Mouse (Mus musculus) heart, postnatal 0 days (tissue): ENCODE measurements around the gene Plxna4. TPM values are rescaled to one million over a fixed set of nuclear protein-coding genes. Genes with fewer than 3 reads are reported as not detected.

ENCODE experiments used
- ATAC-seq: fragments of 200-750 bp; cut with Nextera tagmentation; 2 replicates; pipeline ENCODE4 v1.8.0; 2017; ENCODE audit warnings: low read depth, moderate number of reproducible peaks, moderate library complexity; ENCODE audit not compliant: insufficient read depth
- DNase-seq: peaks from one replicate; pipeline ENCODE4 v3.0.0-alpha.2; 2016; ENCODE audit warnings: low spot score
- H3K27ac ChIP-seq: fragments of 300-500 bp; sonication (generic); 2 replicates; pipeline ENCODE4 v1.5.1; 2014; ENCODE audit warnings: low read depth, mild to moderate bottlenecking
- H3K27me3 ChIP-seq: fragments of 300-500 bp; sonication (generic); 2 replicates; pipeline ENCODE4 v1.6.1; 2014; ENCODE audit warnings: low read length, mixed read lengths; ENCODE audit not compliant: control insufficient read depth, insufficient read depth
- H3K36me3 ChIP-seq: fragments of 300-500 bp; sonication (generic); replicated peaks from 2 replicates; pipeline ENCODE4 v1.6.1; 2014; ENCODE audit warnings: low read length, mixed read lengths; ENCODE audit not compliant: control insufficient read depth, insufficient read depth
- H3K4me1 ChIP-seq: fragments of 300-500 bp; sonication (generic); 2 replicates; pipeline ENCODE4 v1.6.1; 2014; ENCODE audit warnings: antibody characterized with exemption; ENCODE audit not compliant: control insufficient read depth, insufficient read depth
- H3K4me2 ChIP-seq: fragments of 300-500 bp; sonication (generic); 2 replicates; pipeline ENCODE4 v1.6.1; 2014; ENCODE audit warnings: low read depth, mild to moderate bottlenecking, low read length, moderate library complexity
- H3K4me3 ChIP-seq: fragments of 300-500 bp; sonication (generic); 2 replicates; pipeline ENCODE4 v1.5.1; 2014; ENCODE audit warnings: low read depth, low read length
- H3K9ac ChIP-seq: fragments of 300-500 bp; sonication (generic); replicated peaks from 2 replicates; pipeline ENCODE4 v1.6.1; 2014; ENCODE audit warnings: low read depth, low read length, mixed read lengths
- H3K9me3 ChIP-seq: fragments of 300-500 bp; sonication (generic); replicated peaks from 2 replicates; pipeline ENCODE4 v1.6.1; 2016; ENCODE audit warnings: low read length; ENCODE audit not compliant: control insufficient read depth
- CTCF ChIP-seq: IDR thresholded peaks from 2 replicates; pipeline ENCODE4 v1.5.1; 2016; ENCODE audit warnings: antibody characterized with exemption, control low read depth, low read depth
- EP300 ChIP-seq: IDR thresholded peaks from 2 replicates; pipeline ENCODE4 v1.6.1; 2016; ENCODE audit warnings: antibody characterized with exemption, low read depth
- WGBS: fragments of 180-500 bp; shearing (Covaris S2); extraction: QIAGEN DNeasy Blood & Tissue Kit; methylation state at CpG from one replicate; pipeline ENCODE4 v1.1.7; 2014; 5-methylcytosine and 5-hydroxymethylcytosine counted together
- polyA plus RNA-seq: library from polyadenylated mRNA; unstranded; fragments of >200 nt; fragmentation: Nextera tagmentation; extraction: Ambion mirVana; gene quantifications from 2 replicates; pipeline ENCODE4 v1.2.1, GENCODE M21; 2015
- total RNA-seq: library from RNA; depleted of rRNA; stranded (reverse); fragments of >200 nt; gene quantifications from 2 replicates; pipeline ENCODE4 v1.2.3, GENCODE M21; 2014; ENCODE audit warnings: low replicate concordance

Plxna4 gene
- total and polyA plus RNA-seq, 2 experiments from 2014 or later: 3.7 to 19.2 TPM

GRCm38 (mm10) chr6:32423124-32423523, 164.9 kb downstream of the Plxna4 start:
- Histone ChIP-seq H3K4me2 (no peak overlapping the region), H3K4me3 (no peak overlapping the region), H3K9ac (no peak overlapping the region), H3K27ac (no peak overlapping the region), H3K36me3 (no peaks in the 10 kb centered on the region), H3K4me1 (peaks cover 7% of the 10 kb centered on the region; the same call in 1 of the 2 replicates), H3K9me3 (no peaks in the 10 kb centered on the region), H3K27me3 (no peaks in the 10 kb centered on the region)
- DNase-seq: no peak
- WGBS: 83% methylated on average over 2 of the region's 2 CpGs
- TF ChIP-seq EP300 (no peak), CTCF (no peak)
- ATAC-seq: no peak

GRCm38 (mm10) chr6:32420610-32421009, 167.4 kb downstream of the Plxna4 start:
- Histone ChIP-seq H3K9me3 (no peaks in the 10 kb centered on the region), H3K4me1 (peaks cover 7% of the 10 kb centered on the region; the same call in 1 of the 2 replicates), H3K9ac (no peak overlapping the region), H3K36me3 (no peaks in the 10 kb centered on the region), H3K27me3 (no peaks in the 10 kb centered on the region), H3K4me2 (no peak overlapping the region), H3K4me3 (no peak overlapping the region), H3K27ac (no peak overlapping the region)
- TF ChIP-seq CTCF (no peak), EP300 (no peak)
- ATAC-seq: no peak
- WGBS: 84% methylated on average over 3 of the region's 3 CpGs
- no peak for DNase-seq

- Histone ChIP-seq H3K36me3 (no peaks in the 10 kb centered on the region), H3K9me3 (no peaks in the 10 kb centered on the region), H3K4me2 (no peak overlapping the region), H3K9ac (no peak overlapping the region), H3K4me3 (no peak overlapping the region), H3K4me1 (peaks cover 7% of the 10 kb centered on the region; the same call in 1 of the 2 replicates), H3K27me3 (no peaks in the 10 kb centered on the region), H3K27ac (no peak overlapping the region)
- DNase-seq (no peak), ATAC-seq (no peak)
- TF ChIP-seq CTCF (no peak), EP300 (no peak)
- 56% methylated on average over 4 of the region's 4 CpGs for WGBS
Observed at GRCm38 (mm10) chr6:32417351-32417750, 170.6 kb downstream of the Plxna4 start.

- no peak for TF ChIP-seq CTCF
- TF ChIP-seq EP300: no peak
- 75% methylated on average over 5 of the region's 5 CpGs for WGBS
- no peaks in the 10 kb centered on the region for H3K36me3 ChIP-seq
Observed at GRCm38 (mm10) chr6:32411325-32411724, 176.7 kb downstream of the Plxna4 start.

GRCm38 (mm10) chr6:32409625-32410024, 178.4 kb downstream of the Plxna4 start:
- Histone ChIP-seq H3K36me3 (no peaks in the 10 kb centered on the region), H3K4me2 (no peak overlapping the region), H3K27ac (no peak overlapping the region), H3K4me1 (no peaks in the 10 kb centered on the region), H3K27me3 (no peaks in the 10 kb centered on the region), H3K9ac (no peak overlapping the region), H3K9me3 (no peaks in the 10 kb centered on the region), H3K4me3 (no peak overlapping the region)
- ATAC-seq (no peak), DNase-seq (no peak)
- WGBS: 7% methylated on average over 1 of the region's 1 CpGs
- TF ChIP-seq EP300 (no peak), CTCF (no peak)

More at GRCm38 (mm10) chr6:32411325-32411724, 176.7 kb downstream of the Plxna4 start:
- Histone ChIP-seq H3K4me2 (no peak overlapping the region), H3K9ac (no peak overlapping the region), H3K4me3 (no peak overlapping the region), H3K27me3 (no peaks in the 10 kb centered on the region), H3K27ac (no peak overlapping the region), H3K9me3 (no peaks in the 10 kb centered on the region), H3K4me1 (no peaks in the 10 kb centered on the region)
- ATAC-seq: no peak
- DNase-seq: no peak

GRCm38 (mm10) chr6:32407574-32408185, 180.3 kb downstream of the Plxna4 start:
- WGBS: 70% methylated on average over 8 of the region's 8 CpGs
- no peak for DNase-seq
- no peak for TF ChIP-seq EP300
- TF ChIP-seq CTCF: no peak
- ATAC-seq: no peak
- no peaks in the 10 kb centered on the region for H3K9me3 ChIP-seq
- H3K27ac ChIP-seq: no peak overlapping the region
- H3K4me3 ChIP-seq: no peak overlapping the region
- H3K4me1 ChIP-seq: no peaks in the 10 kb centered on the region
- no peak overlapping the region for H3K9ac ChIP-seq
- no peaks in the 10 kb centered on the region for H3K27me3 ChIP-seq
- no peak overlapping the region for H3K4me2 ChIP-seq
- H3K36me3 ChIP-seq: no peaks in the 10 kb centered on the region
